ENCODE assay signal across 9 mouse cellular contexts in genomic region chr7:129680534-129681210, GRCm38 (mm10).
DNase-seq lines count a peak whose midpoint lies in the region; ATAC-seq and TF ChIP-seq lines count a peak whose summit lies in the region.
"Had no signal": no experiment of that assay in that cellular context is flagged by ENCODE, and none has a peak within 500 bp of the region (broad histone marks: within the 10 kb centered on the region; RNA-seq: fewer than 3 reads in every experiment).

No protein-coding gene starts in this region.

- intact Hi-C loops in heart, postnatal 10 days (cut with DNase I) = no loop called here

- TF ChIP-seq CTCF in E14TG2a.4 (conservative IDR thresholded peaks at IDR 0.05; ENCODE audit: low read length) = peak; percentile 35

- H3K27ac ChIP-seq in heart, embryonic 12.5 days (ENCODE audit: poor library complexity, severe bottlenecking) = no peak overlapping the region
- H3K27ac ChIP-seq: limb, embryonic 15.5 days had no signal

- no peaks in the 10 kb centered on the region for H3K36me3 ChIP-seq in heart, embryonic 12.5 days
- H3K36me3 ChIP-seq in E14TG2a.4 (ENCODE audit: insufficient read depth, low read length) = no peaks in the 10 kb centered on the region
- H3K36me3 ChIP-seq: limb, embryonic 15.5 days had no signal

- H3K4me2 ChIP-seq in heart, embryonic 12.5 days = no peak overlapping the region
- H3K4me2 ChIP-seq: limb, embryonic 15.5 days had no signal

- H3K9ac ChIP-seq in heart, embryonic 12.5 days = no peak overlapping the region
- H3K9ac ChIP-seq: limb, embryonic 15.5 days had no signal

- no peak overlapping the region for H3K4me3 ChIP-seq in heart, embryonic 12.5 days
- H3K4me3 ChIP-seq in E14TG2a.4 (replicated peaks; ENCODE audit: low read length) = no peak overlapping the region
- H3K4me3 ChIP-seq: limb, embryonic 15.5 days had no signal

- no peaks in the 10 kb centered on the region for H3K9me3 ChIP-seq in heart, embryonic 12.5 days (replicated peaks)
- H3K9me3 ChIP-seq in E14TG2a.4 (ENCODE audit: low read length) = no peaks in the 10 kb centered on the region
- H3K9me3 ChIP-seq: limb, embryonic 15.5 days had no signal

- 72% methylated on average over 10 of the region's 10 CpGs for WGBS in heart, embryonic 12.5 days

- peak; percentile 15 to 26 for DNase-seq in heart, postnatal 10 days
- peak; percentile 42 for DNase-seq in adipocyte (ENCODE audit: low spot score)
- peak; percentile 70 for DNase-seq in kidney, adult 18-20 months
- DNase-seq in lung, postnatal 14 days = peak; percentile 65
- no peak for DNase-seq in spleen, postnatal 14 days (ENCODE audit: low spot score in 2 of 2)

- H3K4me1 ChIP-seq in heart, embryonic 12.5 days (replicated peaks) = peaks cover 12% of the 10 kb centered on the region
- no peaks in the 10 kb centered on the region for H3K4me1 ChIP-seq in E14TG2a.4 (replicated peaks; ENCODE audit: low read depth, low read length)

- no peaks in the 10 kb centered on the region for H3K27me3 ChIP-seq in heart, embryonic 12.5 days (replicated peaks)
- no peaks in the 10 kb centered on the region for H3K27me3 ChIP-seq in E14TG2a.4 (ENCODE audit: insufficient read depth, low read length)
- H3K27me3 ChIP-seq: limb, embryonic 15.5 days had no signal

- no peak for ATAC-seq in heart, embryonic 12.5 days (ENCODE audit: insufficient number of reproducible peaks, low FRiP score)
- no peak for ATAC-seq in erythroid progenitor cell, adult 5-6 weeks (replicated peaks; ENCODE audit: low FRiP score, poor library complexity, severe bottlenecking)

Comparison
In these comparisons a context has a peak if more than half of its experiments do, and no peak if none do; other contexts are left out.
1. DNase-seq: peak in heart, postnatal 10 days (2 of 2), adipocyte (single experiment), kidney, adult 18-20 months (single experiment) and lung, postnatal 14 days (single experiment); none in spleen, postnatal 14 days (0 of 2).